Mouse (Mus musculus): ENCODE data around the gene Sh3rf3. TPM values are rescaled to one million over a fixed set of nuclear protein-coding genes. Genes with fewer than 3 reads are reported as not detected.

Sh3rf3 gene
- polyA plus RNA-seq, 1 experiment from 2014 or later, result 0.04 TPM

- no peak for ATAC-seq (ENCODE audit: low read depth)
- Histone ChIP-seq H3K4me2 (ENCODE audit: low read depth, low read length) (no peak overlapping the region), H3K4me3 (ENCODE audit: low read depth, low read length) (no peak overlapping the region), H3K27ac (ENCODE audit: low read length) (no peak overlapping the region), H3K9ac (ENCODE audit: low read depth, low read length) (no peak overlapping the region), H3K4me1 (ENCODE audit: control insufficient read depth, low read depth, low read length) (no peaks in the 10 kb centered on the region), H3K9me3 (replicated peaks; ENCODE audit: control insufficient read depth, low read length) (no peaks in the 10 kb centered on the region), H3K36me3 (ENCODE audit: control insufficient read depth, insufficient read depth) (no peaks in the 10 kb centered on the region), H3K27me3 (ENCODE audit: control insufficient read depth, insufficient read depth, low read depth, low read length) (no peaks in the 10 kb centered on the region)
- WGBS (ENCODE audit: insufficient replicate concordance), result 66% methylated on average over 7 of the region's 7 CpGs
These were observed 297.2 kb downstream of the Sh3rf3 start for GRCm38 (mm10) chr10:59110386-59110785.

GRCm38 (mm10) chr10:59112755-59113154 is 299.6 kb downstream of the Sh3rf3 start:
- ATAC-seq (ENCODE audit: low read depth), result no peak
- H3K9me3 ChIP-seq (replicated peaks; ENCODE audit: control insufficient read depth, low read length), result no peaks in the 10 kb centered on the region
- H3K4me3 ChIP-seq (ENCODE audit: low read depth, low read length), result no peak overlapping the region
- H3K27me3 ChIP-seq (ENCODE audit: control insufficient read depth, insufficient read depth, low read depth, low read length), result no peaks in the 10 kb centered on the region
- no peak overlapping the region for H3K9ac ChIP-seq (ENCODE audit: low read depth, low read length)
- H3K4me2 ChIP-seq (ENCODE audit: low read depth, low read length), result no peak overlapping the region
- 46% methylated on average over 8 of the region's 8 CpGs for WGBS (ENCODE audit: insufficient replicate concordance)
- H3K4me1 ChIP-seq (ENCODE audit: control insufficient read depth, low read depth, low read length), result no peaks in the 10 kb centered on the region
- H3K27ac ChIP-seq (ENCODE audit: low read length), result no peak overlapping the region
- H3K36me3 ChIP-seq (ENCODE audit: control insufficient read depth, insufficient read depth), result no peaks in the 10 kb centered on the region

- H3K4me2 ChIP-seq (ENCODE audit: low read depth, low read length), result no peak overlapping the region
- no peak overlapping the region for H3K4me3 ChIP-seq (ENCODE audit: low read depth, low read length)
- no peak overlapping the region for H3K9ac ChIP-seq (ENCODE audit: low read depth, low read length)
- H3K36me3 ChIP-seq (ENCODE audit: control insufficient read depth, insufficient read depth), result no peaks in the 10 kb centered on the region
- 65% methylated on average over 9 of the region's 9 CpGs for WGBS (ENCODE audit: insufficient replicate concordance)
- no peaks in the 10 kb centered on the region for H3K9me3 ChIP-seq (replicated peaks; ENCODE audit: control insufficient read depth, low read length)
- H3K27me3 ChIP-seq (ENCODE audit: control insufficient read depth, insufficient read depth, low read depth, low read length), result no peaks in the 10 kb centered on the region
- no peaks in the 10 kb centered on the region for H3K4me1 ChIP-seq (ENCODE audit: control insufficient read depth, low read depth, low read length)
- H3K27ac ChIP-seq (ENCODE audit: low read length), result no peak overlapping the region
- no peak for ATAC-seq (ENCODE audit: low read depth)
These were observed 300.2 kb downstream of the Sh3rf3 start for GRCm38 (mm10) chr10:59113386-59113785.

- no peaks in the 10 kb centered on the region for H3K36me3 ChIP-seq (ENCODE audit: control insufficient read depth, insufficient read depth)
- H3K27ac ChIP-seq (ENCODE audit: low read length), result no peak overlapping the region
- H3K9me3 ChIP-seq (replicated peaks; ENCODE audit: control insufficient read depth, low read length), result no peaks in the 10 kb centered on the region
- no peak overlapping the region for H3K9ac ChIP-seq (ENCODE audit: low read depth, low read length)
- H3K27me3 ChIP-seq (ENCODE audit: control insufficient read depth, insufficient read depth, low read depth, low read length), result no peaks in the 10 kb centered on the region
- H3K4me1 ChIP-seq (ENCODE audit: control insufficient read depth, low read depth, low read length), result no peaks in the 10 kb centered on the region
- no peak overlapping the region for H3K4me2 ChIP-seq (ENCODE audit: low read depth, low read length)
- no peak overlapping the region for H3K4me3 ChIP-seq (ENCODE audit: low read depth, low read length)
- 48% methylated on average over 15 of the region's 15 CpGs for WGBS (ENCODE audit: insufficient replicate concordance)
- ATAC-seq (ENCODE audit: low read depth), result no peak
These were observed 301.6 kb downstream of the Sh3rf3 start for GRCm38 (mm10) chr10:59114535-59115291.

- Histone ChIP-seq H3K4me2 (ENCODE audit: low read depth, low read length) (no peak overlapping the region), H3K9ac (ENCODE audit: low read depth, low read length) (no peak overlapping the region), H3K4me3 (ENCODE audit: low read depth, low read length) (no peak overlapping the region), H3K36me3 (ENCODE audit: control insufficient read depth, insufficient read depth) (no peaks in the 10 kb centered on the region), H3K4me1 (ENCODE audit: control insufficient read depth, low read depth, low read length) (no peaks in the 10 kb centered on the region), H3K9me3 (replicated peaks; ENCODE audit: control insufficient read depth, low read length) (no peaks in the 10 kb centered on the region), H3K27ac (ENCODE audit: low read length) (no peak overlapping the region), H3K27me3 (ENCODE audit: control insufficient read depth, insufficient read depth, low read depth, low read length) (no peaks in the 10 kb centered on the region)
- no peak for ATAC-seq (ENCODE audit: low read depth)
- 68% methylated on average over 2 of the region's 2 CpGs for WGBS (ENCODE audit: insufficient replicate concordance)
These were observed 302.5 kb downstream of the Sh3rf3 start for GRCm38 (mm10) chr10:59115691-59116090.

GRCm38 (mm10) chr10:59116331-59116730 is 303.2 kb downstream of the Sh3rf3 start:
- Histone ChIP-seq H3K27ac (ENCODE audit: low read length) (no peak overlapping the region), H3K4me1 (ENCODE audit: control insufficient read depth, low read depth, low read length) (no peaks in the 10 kb centered on the region), H3K9me3 (replicated peaks; ENCODE audit: control insufficient read depth, low read length) (no peaks in the 10 kb centered on the region), H3K36me3 (ENCODE audit: control insufficient read depth, insufficient read depth) (no peaks in the 10 kb centered on the region), H3K9ac (ENCODE audit: low read depth, low read length) (no peak overlapping the region), H3K4me3 (ENCODE audit: low read depth, low read length) (no peak overlapping the region), H3K4me2 (ENCODE audit: low read depth, low read length) (no peak overlapping the region), H3K27me3 (ENCODE audit: control insufficient read depth, insufficient read depth, low read depth, low read length) (no peaks in the 10 kb centered on the region)
- 47% methylated on average over 9 of the region's 9 CpGs for WGBS (ENCODE audit: insufficient replicate concordance)
- no peak for ATAC-seq (ENCODE audit: low read depth)

- H3K9me3 ChIP-seq (replicated peaks; ENCODE audit: control insufficient read depth, low read length), result no peaks in the 10 kb centered on the region
- H3K4me1 ChIP-seq (ENCODE audit: control insufficient read depth, low read depth, low read length), result no peaks in the 10 kb centered on the region
- no peaks in the 10 kb centered on the region for H3K36me3 ChIP-seq (ENCODE audit: control insufficient read depth, insufficient read depth)
- no peak overlapping the region for H3K27ac ChIP-seq (ENCODE audit: low read length)
- 51% methylated on average over 5 of the region's 5 CpGs for WGBS (ENCODE audit: insufficient replicate concordance)
- H3K4me2 ChIP-seq (ENCODE audit: low read depth, low read length), result no peak overlapping the region
- H3K4me3 ChIP-seq (ENCODE audit: low read depth, low read length), result no peak overlapping the region
- H3K9ac ChIP-seq (ENCODE audit: low read depth, low read length), result no peak overlapping the region
- no peak for ATAC-seq (ENCODE audit: low read depth)
- H3K27me3 ChIP-seq (ENCODE audit: control insufficient read depth, insufficient read depth, low read depth, low read length), result no peaks in the 10 kb centered on the region
These were observed 304.4 kb downstream of the Sh3rf3 start for GRCm38 (mm10) chr10:59117555-59117954.

GRCm38 (mm10) chr10:59119001-59119400 is 305.8 kb downstream of the Sh3rf3 start:
- H3K9ac ChIP-seq (ENCODE audit: low read depth, low read length), result no peak overlapping the region
- no peak overlapping the region for H3K4me2 ChIP-seq (ENCODE audit: low read depth, low read length)
- 77% methylated on average over 1 of the region's 1 CpGs for WGBS (ENCODE audit: insufficient replicate concordance)
- no peaks in the 10 kb centered on the region for H3K27me3 ChIP-seq (ENCODE audit: control insufficient read depth, insufficient read depth, low read depth, low read length)
- no peaks in the 10 kb centered on the region for H3K36me3 ChIP-seq (ENCODE audit: control insufficient read depth, insufficient read depth)
- no peak overlapping the region for H3K4me3 ChIP-seq (ENCODE audit: low read depth, low read length)
- no peaks in the 10 kb centered on the region for H3K4me1 ChIP-seq (ENCODE audit: control insufficient read depth, low read depth, low read length)
- H3K9me3 ChIP-seq (replicated peaks; ENCODE audit: control insufficient read depth, low read length), result no peaks in the 10 kb centered on the region
- no peak for ATAC-seq (ENCODE audit: low read depth)
- H3K27ac ChIP-seq (ENCODE audit: low read length), result no peak overlapping the region

- H3K27me3 ChIP-seq (ENCODE audit: control insufficient read depth, insufficient read depth, low read depth, low read length), result no peaks in the 10 kb centered on the region
- H3K4me3 ChIP-seq (ENCODE audit: low read depth, low read length), result no peak overlapping the region
- 58% methylated on average over 2 of the region's 2 CpGs for WGBS (ENCODE audit: insufficient replicate concordance)
- H3K27ac ChIP-seq (ENCODE audit: low read length), result no peak overlapping the region
- H3K4me2 ChIP-seq (ENCODE audit: low read depth, low read length), result no peak overlapping the region
- no peak for ATAC-seq (ENCODE audit: low read depth)
- H3K36me3 ChIP-seq (ENCODE audit: control insufficient read depth, insufficient read depth), result no peaks in the 10 kb centered on the region
- no peaks in the 10 kb centered on the region for H3K4me1 ChIP-seq (ENCODE audit: control insufficient read depth, low read depth, low read length)
- no peak overlapping the region for H3K9ac ChIP-seq (ENCODE audit: low read depth, low read length)
- H3K9me3 ChIP-seq (replicated peaks; ENCODE audit: control insufficient read depth, low read length), result no peaks in the 10 kb centered on the region
These were observed 306.7 kb downstream of the Sh3rf3 start for GRCm38 (mm10) chr10:59119811-59120210.

Measured in liver, embryonic 16.5 days (tissue).